Mouse (Mus musculus): Measurements from ENCODE around the gene Ldhc.
A peak's percentile ranks its signal among the peaks of the same experiment; 100 is the strongest.
"Not testable (repeated sequence)": the region's sequence is repeated elsewhere in the genome, so short reads cannot be mapped to it uniquely, and the experiment has no call there.

Gene Ldhc

GRCm38 (mm10) chr7:46860996-46861395 lies at the start of gene Ldhc:
Ldhc (plus strand) TSS chr7:46861203.
- DNase-seq: no peak

GRCm38 (mm10) chr7:46814012-46814411 lies 47.0 kb upstream of the Ldhc start:
- DNase-seq: no peak

- not testable (repeated sequence) for DNase-seq
These were observed 39.9 kb upstream of the Ldhc start for GRCm38 (mm10) chr7:46820876-46821632.

GRCm38 (mm10) chr7:46827046-46827802 lies 33.8 kb upstream of the Ldhc start:
- DNase-seq: no peak

GRCm38 (mm10) chr7:46827803-46828184 lies 33.2 kb upstream of the Ldhc start:
- no peak for DNase-seq

GRCm38 (mm10) chr7:46829911-46830310 lies 31.1 kb upstream of the Ldhc start:
- no peak for DNase-seq

GRCm38 (mm10) chr7:46830799-46831590 lies 30.0 kb upstream of the Ldhc start:
- DNase-seq: no peak

GRCm38 (mm10) chr7:46831693-46832092 lies 29.3 kb upstream of the Ldhc start:
- DNase-seq: no peak

- not testable (repeated sequence) for DNase-seq
These were observed 28.7 kb upstream of the Ldhc start for GRCm38 (mm10) chr7:46832112-46832810.

GRCm38 (mm10) chr7:46833266-46833665 lies 27.7 kb upstream of the Ldhc start:
- DNase-seq: peak; percentile 64 to 81

- no peak for DNase-seq
These were observed 27.2 kb upstream of the Ldhc start for GRCm38 (mm10) chr7:46833670-46834255.

GRCm38 (mm10) chr7:46834994-46835610 lies 25.9 kb upstream of the Ldhc start:
- DNase-seq: no peak

GRCm38 (mm10) chr7:46836357-46836756 lies 24.6 kb upstream of the Ldhc start:
- DNase-seq: no peak

- no peak for DNase-seq
These were observed 23.9 kb upstream of the Ldhc start for GRCm38 (mm10) chr7:46837073-46837472.

GRCm38 (mm10) chr7:46838104-46838671 lies 22.8 kb upstream of the Ldhc start:
- DNase-seq: no peak

- DNase-seq: peak; percentile 55 to 71
These were observed 22.1 kb upstream of the Ldhc start for GRCm38 (mm10) chr7:46838891-46839302.

GRCm38 (mm10) chr7:46839446-46839845 lies 21.6 kb upstream of the Ldhc start:
- DNase-seq: no peak

GRCm38 (mm10) chr7:46839861-46840260 lies 21.1 kb upstream of the Ldhc start:
- no peak for DNase-seq

- no peak for DNase-seq
These were observed 20.7 kb upstream of the Ldhc start for GRCm38 (mm10) chr7:46840326-46840725.

GRCm38 (mm10) chr7:46840787-46841525 lies 20.0 kb upstream of the Ldhc start, which contains the start of gene Ldha:
Ldha (plus strand) TSS chr7:46841475.
- no peak for DNase-seq

GRCm38 (mm10) chr7:46842278-46842677 lies 18.7 kb upstream of the Ldhc start:
- DNase-seq: no peak
